Mouse (Mus musculus): ENCODE results near the gene Calu. TPM values are rescaled to one million over a fixed set of nuclear protein-coding genes. Genes with fewer than 3 reads are reported as not detected.
"Not testable (repeated sequence)": the region's sequence is repeated elsewhere in the genome, so short reads cannot be mapped to it uniquely, and the experiment has no call there.

Calu gene
- polyA plus RNA-seq, 1 experiment from 2014 or later: 225 TPM

GRCm38 (mm10) chr6:29377386-29377785, 29.5 kb downstream of the Calu start:
- DNase-seq (ENCODE audit: extremely low spot score, low spot score): no peak
- Histone ChIP-seq H3K27me3 (ENCODE audit: poor library complexity, severe bottlenecking) (no peaks in the 10 kb centered on the region), H3K36me3 (replicated peaks) (peaks cover 77% of the 10 kb centered on the region), H3K4me3 (no peak overlapping the region), H3K4me1 (peaks cover 2% of the 10 kb centered on the region), H3K27ac (no peak overlapping the region), H3K9me3 (no peaks in the 10 kb centered on the region)
- 99% methylated on average over 4 of the region's 4 CpGs for WGBS

- Histone ChIP-seq H3K36me3 (replicated peaks) (peaks cover 64% of the 10 kb centered on the region), H3K27ac (no peak overlapping the region), H3K4me3 (no peak overlapping the region), H3K4me1 (peaks cover 6% of the 10 kb centered on the region), H3K9me3 (no peaks in the 10 kb centered on the region), H3K27me3 (ENCODE audit: poor library complexity, severe bottlenecking) (no peaks in the 10 kb centered on the region)
- no peak for DNase-seq (ENCODE audit: extremely low spot score, low spot score)
- WGBS: 92% methylated on average over 10 of the region's 10 CpGs
Measured at GRCm38 (mm10) chr6:29378678-29379077, 30.8 kb downstream of the Calu start.

DNA sequence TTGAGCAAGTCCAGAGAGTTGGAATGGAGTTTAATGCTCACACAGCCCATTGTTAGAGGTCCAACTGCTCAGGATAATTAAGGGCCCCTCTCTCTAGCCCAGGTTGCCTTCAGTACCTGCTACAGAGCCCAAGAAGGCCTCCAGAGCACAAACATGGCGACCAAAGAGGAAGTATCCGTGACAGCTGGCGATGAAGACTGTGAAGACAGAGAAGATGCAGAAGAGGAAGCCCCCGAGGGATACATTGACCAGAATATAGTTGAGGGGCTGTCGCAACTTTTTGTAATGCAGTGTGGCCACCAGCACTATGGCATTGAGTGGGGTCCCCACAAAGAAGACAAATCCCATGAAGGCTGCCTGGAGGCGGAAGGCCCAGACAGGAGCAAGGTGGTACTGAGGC, 32.1 kb downstream of the Calu start:
- no peak overlapping the region for H3K27ac ChIP-seq
- 91% methylated on average over 6 of the region's 6 CpGs for WGBS
- no peaks in the 10 kb centered on the region for H3K9me3 ChIP-seq
- peaks cover 51% of the 10 kb centered on the region for H3K36me3 ChIP-seq (replicated peaks)
- peaks cover 6% of the 10 kb centered on the region for H3K4me1 ChIP-seq
- no peak overlapping the region for H3K4me3 ChIP-seq
- no peaks in the 10 kb centered on the region for H3K27me3 ChIP-seq (ENCODE audit: poor library complexity, severe bottlenecking)
- DNase-seq (ENCODE audit: extremely low spot score, low spot score): no peak

DNA sequence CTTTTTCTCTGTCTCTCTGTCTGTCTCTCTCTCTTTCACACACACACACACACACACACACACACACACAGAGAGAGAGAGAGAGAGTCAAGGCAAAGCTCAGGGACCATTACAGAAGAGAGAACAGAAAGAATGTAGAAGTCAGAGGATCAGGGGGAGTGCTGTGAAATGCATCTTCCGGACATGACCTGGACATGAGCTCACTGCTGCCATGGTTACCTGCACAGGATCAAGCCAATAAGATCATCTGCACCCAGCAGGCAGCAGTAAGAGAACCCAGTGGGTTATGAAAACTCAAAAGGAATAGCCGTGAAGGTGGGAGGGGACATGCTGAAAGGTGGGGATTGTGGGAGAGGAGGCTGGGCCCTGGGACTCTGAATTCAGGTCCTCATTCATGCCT, 34.6 kb downstream of the Calu start:
- peaks cover 26% of the 10 kb centered on the region for H3K36me3 ChIP-seq (replicated peaks)
- H3K27me3 ChIP-seq (ENCODE audit: poor library complexity, severe bottlenecking): peaks cover 8% of the 10 kb centered on the region
- H3K9me3 ChIP-seq: no peaks in the 10 kb centered on the region
- H3K4me3 ChIP-seq: no peak overlapping the region
- WGBS: 52% methylated on average over 2 of the region's 2 CpGs
- peaks cover 17% of the 10 kb centered on the region for H3K4me1 ChIP-seq
- DNase-seq (ENCODE audit: extremely low spot score, low spot score): no peak
- H3K27ac ChIP-seq: no peak overlapping the region

DNA sequence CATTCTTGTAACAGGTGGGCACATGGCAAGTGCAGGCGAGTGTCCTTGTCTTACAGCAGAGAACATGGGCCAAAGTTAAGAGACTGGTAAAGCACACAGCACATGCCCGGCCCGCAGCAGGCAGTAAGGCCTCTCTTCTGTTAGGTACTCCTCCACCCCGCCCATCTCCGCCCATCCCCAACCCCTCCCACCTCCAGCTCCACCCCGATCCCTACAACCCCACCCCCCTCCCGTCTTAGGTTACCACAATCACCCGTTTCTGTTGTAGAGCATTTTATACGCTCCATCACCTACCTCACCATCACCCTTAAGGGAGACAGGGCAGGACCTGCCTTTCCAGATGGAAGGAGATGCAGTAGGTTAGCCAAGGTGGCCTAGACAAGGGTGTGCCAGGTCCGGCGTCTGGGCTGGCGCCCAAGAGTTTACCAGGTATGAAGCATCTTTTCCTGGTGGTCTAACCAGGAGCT, 40.2 kb downstream of the Calu start, which contains the start of gene Opn1sw:
Opn1sw (minus strand) TSS at position 417 of the 467 bp plus-strand sequence.
- no peak within 1 kb of the TSS for H3K27ac ChIP-seq
- H3K4me1 ChIP-seq: peaks cover 25% of the 10 kb centered on the region
- peak; percentile 44 for DNase-seq (ENCODE audit: extremely low spot score, low spot score)
- WGBS: under 1% methylated on average over 12 of the region's 12 CpGs
- peak within 1 kb of the TSS; percentile 42 for H3K4me3 ChIP-seq
- no peaks in the 10 kb centered on the region for H3K36me3 ChIP-seq (replicated peaks)
- peaks cover 32% of the 10 kb centered on the region for H3K27me3 ChIP-seq (ENCODE audit: poor library complexity, severe bottlenecking)
- no peaks in the 10 kb centered on the region for H3K9me3 ChIP-seq

- Histone ChIP-seq H3K9me3 (no peaks in the 10 kb centered on the region), H3K27me3 (ENCODE audit: poor library complexity, severe bottlenecking) (peaks cover 37% of the 10 kb centered on the region), H3K4me3 (peak overlapping the region; percentile 42), H3K4me1 (peaks cover 25% of the 10 kb centered on the region), H3K27ac (no peak overlapping the region), H3K36me3 (replicated peaks) (no peaks in the 10 kb centered on the region)
- 13% methylated on average over 11 of the region's 11 CpGs for WGBS
- peak; percentile 60 for DNase-seq (ENCODE audit: extremely low spot score, low spot score)
Measured at GRCm38 (mm10) chr6:29388606-29389080, 40.8 kb downstream of the Calu start.

GRCm38 (mm10) chr6:29389425-29389824, 41.6 kb downstream of the Calu start:
- 61% methylated on average over 9 of the region's 9 CpGs for WGBS
- no peak overlapping the region for H3K27ac ChIP-seq
- no peak for DNase-seq (ENCODE audit: extremely low spot score, low spot score)
- H3K27me3 ChIP-seq (ENCODE audit: poor library complexity, severe bottlenecking): peaks cover 44% of the 10 kb centered on the region
- H3K36me3 ChIP-seq (replicated peaks): no peaks in the 10 kb centered on the region
- H3K9me3 ChIP-seq: no peaks in the 10 kb centered on the region
- no peak overlapping the region for H3K4me3 ChIP-seq
- peaks cover 25% of the 10 kb centered on the region for H3K4me1 ChIP-seq

GRCm38 (mm10) chr6:29390500-29390899, 42.6 kb downstream of the Calu start:
- WGBS: 86% methylated on average over 1 of the region's 1 CpGs
- peaks cover 55% of the 10 kb centered on the region for H3K27me3 ChIP-seq (ENCODE audit: poor library complexity, severe bottlenecking)
- DNase-seq (ENCODE audit: extremely low spot score, low spot score); H3K27ac ChIP-seq; H3K9me3 ChIP-seq; H3K4me3 ChIP-seq; H3K36me3 ChIP-seq (replicated peaks): not testable (repeated sequence)
- peaks cover 27% of the 10 kb centered on the region for H3K4me1 ChIP-seq

- DNase-seq (ENCODE audit: extremely low spot score, low spot score); H3K9me3 ChIP-seq; H3K4me3 ChIP-seq; H3K36me3 ChIP-seq (replicated peaks); H3K27ac ChIP-seq: not testable (repeated sequence)
- peaks cover 33% of the 10 kb centered on the region for H3K4me1 ChIP-seq
- WGBS: 80% methylated on average over 8 of the region's 8 CpGs
- peaks cover 60% of the 10 kb centered on the region for H3K27me3 ChIP-seq (ENCODE audit: poor library complexity, severe bottlenecking)
Measured at GRCm38 (mm10) chr6:29391241-29391640, 43.4 kb downstream of the Calu start.

GRCm38 (mm10) chr6:29391802-29392201, 43.9 kb downstream of the Calu start:
- WGBS: 79% methylated on average over 4 of the region's 4 CpGs
- Histone ChIP-seq H3K27ac (no peak overlapping the region), H3K4me1 (peaks cover 33% of the 10 kb centered on the region), H3K36me3 (replicated peaks) (no peaks in the 10 kb centered on the region), H3K27me3 (ENCODE audit: poor library complexity, severe bottlenecking) (peaks cover 58% of the 10 kb centered on the region), H3K4me3 (no peak overlapping the region), H3K9me3 (no peaks in the 10 kb centered on the region)
- no peak for DNase-seq (ENCODE audit: extremely low spot score, low spot score)

- H3K27me3 ChIP-seq (ENCODE audit: poor library complexity, severe bottlenecking): peaks cover 56% of the 10 kb centered on the region
Measured at GRCm38 (mm10) chr6:29394286-29394685, 46.4 kb downstream of the Calu start.

GRCm38 (mm10) chr6:29395910-29396713, 48.2 kb downstream of the Calu start, which contains the start of gene Ccdc136:
Gene Ccdc136, plus strand, starts transcription at chr6:29396309.
- H3K27ac ChIP-seq: peak within 1 kb of the TSS; percentile 87
- peaks cover 49% of the 10 kb centered on the region for H3K27me3 ChIP-seq (ENCODE audit: poor library complexity, severe bottlenecking)

More at GRCm38 (mm10) chr6:29394286-29394685, 46.4 kb downstream of the Calu start:
- peaks cover 5% of the 10 kb centered on the region for H3K36me3 ChIP-seq (replicated peaks)
- DNase-seq (ENCODE audit: extremely low spot score, low spot score): no peak
- H3K4me1 ChIP-seq: peaks cover 30% of the 10 kb centered on the region
- WGBS: 50% methylated on average over 1 of the region's 1 CpGs
- H3K4me3 ChIP-seq: no peak overlapping the region
- H3K9me3 ChIP-seq: no peaks in the 10 kb centered on the region
- no peak overlapping the region for H3K27ac ChIP-seq

More at GRCm38 (mm10) chr6:29395910-29396713, 48.2 kb downstream of the Calu start, which contains the start of gene Ccdc136:
- peak within 1 kb of the TSS; percentile 84 for H3K4me3 ChIP-seq
- H3K9me3 ChIP-seq: no peaks in the 10 kb centered on the region
- WGBS: under 1% methylated on average over 41 of the region's 49 CpGs
- DNase-seq (ENCODE audit: extremely low spot score, low spot score): peak; percentile 77
- H3K4me1 ChIP-seq: peaks cover 30% of the 10 kb centered on the region
- H3K36me3 ChIP-seq (replicated peaks): peaks cover 7% of the 10 kb centered on the region

Measured in forebrain, embryonic 10.5 days (tissue).